Mouse (Mus musculus) forebrain, embryonic 11.5 days (tissue): ENCODE measurements around the gene Phf1. TPM values are rescaled to one million over a fixed set of nuclear protein-coding genes. Genes with fewer than 3 reads are reported as not detected.

Experiments used
- ATAC-seq: fragments of 200-750 bp; cut with Nextera tagmentation; replicated peaks from 2 replicates; pipeline ENCODE4 v1.8.0; 2017; ENCODE audit warnings: moderate TSS enrichment; ENCODE audit not compliant: low FRiP score
- DNase-seq: peaks from one replicate; pipeline ENCODE4 v3.0.0-alpha.2; 2017; ENCODE audit warnings: low spot score
- H3K27ac ChIP-seq: fragments of 300-500 bp; sonication (generic); 2 replicates; pipeline ENCODE4 v1.5.1; 2014; ENCODE audit warnings: low read depth, low read length
- H3K27me3 ChIP-seq: fragments of 300-500 bp; sonication (generic); 2 replicates; pipeline ENCODE4 v1.6.1; 2014; ENCODE audit warnings: mild to moderate bottlenecking, low read length, mixed read lengths; ENCODE audit not compliant: control insufficient read depth, insufficient read depth
- H3K36me3 ChIP-seq: fragments of 300-500 bp; sonication (generic); 2 replicates; pipeline ENCODE4 v1.6.1; 2014; ENCODE audit warnings: mild to moderate bottlenecking, low read length, moderate library complexity, mixed read lengths; ENCODE audit not compliant: control insufficient read depth, insufficient read depth
- H3K4me1 ChIP-seq: fragments of 300-500 bp; sonication (generic); replicated peaks from 2 replicates; pipeline ENCODE4 v1.6.1; 2014; ENCODE audit warnings: low read length, mixed read lengths; ENCODE audit not compliant: control insufficient read depth, insufficient read depth
- H3K4me2 ChIP-seq: fragments of 300-500 bp; sonication (generic); 2 replicates; pipeline ENCODE4 v1.6.1; 2014; ENCODE audit warnings: low read depth, mild to moderate bottlenecking, low read length, moderate library complexity, mixed read lengths; ENCODE audit not compliant: severe bottlenecking
- H3K4me3 ChIP-seq: fragments of 300-500 bp; sonication (generic); 2 replicates; pipeline ENCODE4 v1.5.1; 2014; ENCODE audit warnings: low read depth, low read length
- H3K9ac ChIP-seq: fragments of 300-500 bp; sonication (generic); 2 replicates; pipeline ENCODE4 v1.6.1; 2014; ENCODE audit warnings: low read length
- H3K9me3 ChIP-seq: fragments of 300-500 bp; sonication (generic); 2 replicates; pipeline ENCODE4 v1.6.1; 2016; ENCODE audit warnings: low read length, mixed read lengths; ENCODE audit not compliant: control insufficient read depth
- WGBS: fragments of 180-500 bp; shearing (Covaris S2); extraction: QIAGEN DNeasy Blood & Tissue Kit; methylation state at CpG from one replicate; pipeline ENCODE4 v1.1.7; 2014; 5-methylcytosine and 5-hydroxymethylcytosine counted together
- polyA plus RNA-seq: library from polyadenylated mRNA; unstranded; fragments of >200 nt; fragmentation: Nextera tagmentation; extraction: Ambion mirVana; gene quantifications from 2 replicates; pipeline ENCODE4 v1.2.1, GENCODE M21; 2014

The Phf1 gene
- polyA plus RNA-seq, 1 experiment from 2014 or later, result 4.5 TPM

GRCm38 (mm10) chr17:26937883-26938695, 5.2 kb downstream of the Phf1 start:
- H3K36me3 ChIP-seq, result no peaks in the 10 kb centered on the region; the same call in 1 of the 2 replicates
- 63% methylated on average over 16 of the region's 16 CpGs for WGBS
- peak overlapping the region; percentile 62 for H3K4me3 ChIP-seq
- H3K9me3 ChIP-seq, result no peaks in the 10 kb centered on the region
- ATAC-seq (no peak), DNase-seq (no peak)
- H3K4me2 ChIP-seq, result peak overlapping the region; percentile 94
- no peak overlapping the region for H3K27ac ChIP-seq
- no peaks in the 10 kb centered on the region for H3K27me3 ChIP-seq
- H3K9ac ChIP-seq, result peak overlapping the region; percentile 77
- peaks cover 19% of the 10 kb centered on the region for H3K4me1 ChIP-seq

GRCm38 (mm10) chr17:26938731-26939130, 5.9 kb downstream of the Phf1 start:
- Histone ChIP-seq H3K27me3 (no peaks in the 10 kb centered on the region), H3K4me2 (peak overlapping the region; percentile 94), H3K9me3 (no peaks in the 10 kb centered on the region), H3K4me3 (peak overlapping the region; percentile 62), H3K36me3 (no peaks in the 10 kb centered on the region; the same call in 1 of the 2 replicates), H3K4me1 (peaks cover 19% of the 10 kb centered on the region), H3K27ac (peak overlapping the region; percentile 68), H3K9ac (peak overlapping the region; percentile 77)
- under 1% methylated on average over 22 of the region's 22 CpGs for WGBS
- DNase-seq (no peak), ATAC-seq (no peak)

GRCm38 (mm10) chr17:26939178-26939972, 6.5 kb downstream of the Phf1 start, which contains the start of gene Cuta:
Gene Cuta, minus strand, starts transcription at chr17:26939569.
- Histone ChIP-seq H3K4me2 (peak within 1 kb of the TSS; percentile 94), H3K4me3 (peak within 1 kb of the TSS; percentile 62), H3K36me3 (no peaks in the 10 kb centered on the region; the same call in 1 of the 2 replicates), H3K9ac (peak within 1 kb of the TSS; percentile 77), H3K27me3 (no peaks in the 10 kb centered on the region), H3K9me3 (no peaks in the 10 kb centered on the region), H3K4me1 (peaks cover 19% of the 10 kb centered on the region), H3K27ac (peak within 1 kb of the TSS; percentile 89)
- under 1% methylated on average over 69 of the region's 70 CpGs for WGBS
- peak; percentile 100 for DNase-seq
- ATAC-seq, result peak; percentile 95

- Histone ChIP-seq H3K4me1 (peaks cover 19% of the 10 kb centered on the region), H3K4me3 (peak overlapping the region; percentile 62), H3K27ac (peak overlapping the region; percentile 89), H3K27me3 (no peaks in the 10 kb centered on the region), H3K36me3 (no peaks in the 10 kb centered on the region; the same call in 1 of the 2 replicates), H3K9me3 (no peaks in the 10 kb centered on the region), H3K4me2 (peak overlapping the region; percentile 94), H3K9ac (peak overlapping the region; percentile 67)
- ATAC-seq, result no peak
- 4% methylated on average over 3 of the region's 3 CpGs for WGBS
- no peak for DNase-seq
Measured at GRCm38 (mm10) chr17:26939973-26940300, 7.1 kb downstream of the Phf1 start.

GRCm38 (mm10) chr17:26941031-26941789, 8.4 kb downstream of the Phf1 start, which contains the start of gene Syngap1:
Gene Syngap1, plus strand, starts transcription at chr17:26941253.
- Histone ChIP-seq H3K27ac (peak within 1 kb of the TSS; percentile 89), H3K9ac (peak within 1 kb of the TSS; percentile 68), H3K4me2 (peak within 1 kb of the TSS; percentile 94), H3K4me3 (peak within 1 kb of the TSS; percentile 62), H3K27me3 (no peaks in the 10 kb centered on the region), H3K4me1 (peaks cover 22% of the 10 kb centered on the region), H3K9me3 (no peaks in the 10 kb centered on the region), H3K36me3 (no peaks in the 10 kb centered on the region; the same call in 1 of the 2 replicates)
- ATAC-seq (no peak), DNase-seq (peak; percentile 76)
- 1% methylated on average over 19 of the region's 24 CpGs for WGBS

- H3K4me1 ChIP-seq, result peaks cover 30% of the 10 kb centered on the region
- peak overlapping the region; percentile 85 for H3K27ac ChIP-seq
- H3K9ac ChIP-seq, result peak overlapping the region; percentile 68
- DNase-seq, result no peak
- peak overlapping the region; percentile 72 for H3K4me2 ChIP-seq
- no peaks in the 10 kb centered on the region for H3K9me3 ChIP-seq
- ATAC-seq, result no peak
- peak overlapping the region; percentile 47 for H3K4me3 ChIP-seq
- WGBS, result 8% methylated on average over 4 of the region's 4 CpGs
- H3K27me3 ChIP-seq, result no peaks in the 10 kb centered on the region
- no peaks in the 10 kb centered on the region; the same call in 1 of the 2 replicates for H3K36me3 ChIP-seq
Measured at GRCm38 (mm10) chr17:26941841-26942570, 9.2 kb downstream of the Phf1 start.

GRCm38 (mm10) chr17:26945824-26946495, 13.1 kb downstream of the Phf1 start:
- Histone ChIP-seq H3K27me3 (no peaks in the 10 kb centered on the region), H3K9me3 (no peaks in the 10 kb centered on the region), H3K4me2 (peak overlapping the region; percentile 77), H3K4me1 (peaks cover 42% of the 10 kb centered on the region), H3K27ac (peak overlapping the region; percentile 79), H3K36me3 (no peaks in the 10 kb centered on the region), H3K9ac (peak overlapping the region; percentile 77), H3K4me3 (peak overlapping the region; percentile 38)
- WGBS, result 26% methylated on average over 13 of the region's 13 CpGs
- DNase-seq, result no peak
- ATAC-seq, result no peak
